8 mouse cellular contexts compared by ENCODE assay signal in the genomic region with DNA sequence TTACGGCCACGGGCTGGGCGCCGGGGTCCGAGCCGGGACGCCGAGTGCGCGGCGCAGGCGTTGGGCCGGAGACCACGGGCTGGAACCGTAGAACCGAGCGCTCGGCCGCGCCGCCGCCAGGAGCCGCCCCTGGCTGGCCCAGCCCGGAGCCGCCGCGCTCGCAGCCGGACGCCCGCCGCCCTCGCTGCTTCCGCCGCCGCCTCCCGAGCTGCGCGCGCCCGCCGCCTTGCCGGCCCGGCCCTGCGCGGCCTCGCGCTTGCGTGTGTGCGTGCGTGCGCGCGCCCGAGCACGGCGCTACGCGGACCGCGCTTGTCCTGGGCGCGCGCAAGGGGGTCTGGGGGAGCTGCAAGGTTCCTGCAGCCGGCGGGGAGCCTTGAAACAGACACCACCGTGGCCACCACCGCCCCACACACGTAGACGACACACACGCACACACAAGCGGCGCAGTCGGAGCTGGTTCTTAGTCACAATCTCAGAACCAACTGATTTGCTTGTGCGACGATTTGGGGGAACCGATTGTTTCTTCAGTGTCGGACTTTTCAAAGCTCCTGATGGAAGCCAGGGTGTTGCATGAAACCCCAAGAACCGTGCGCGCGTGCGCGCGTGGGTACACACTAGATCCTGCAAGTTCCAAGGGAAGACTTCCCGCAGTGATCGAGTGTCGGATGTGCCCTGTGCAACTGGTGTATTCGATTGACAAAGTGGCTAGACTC. TPM values are rescaled to one million over a fixed set of nuclear protein-coding genes. Genes with fewer than 3 reads are reported as not detected.
DNase-seq lines count a peak whose midpoint lies in the region.

TSS of gene Smurf1 (minus strand) at position 209 of the 713 bp plus-strand sequence.

- H3K9me3 ChIP-seq in megakaryocyte, embryonic 14.5 days = no peaks in the 10 kb centered on the region

- H3K36me3 ChIP-seq in megakaryocyte, embryonic 14.5 days (replicated peaks; ENCODE audit: low read length) = no peaks in the 10 kb centered on the region

- H3K4me1 ChIP-seq in megakaryocyte, embryonic 14.5 days = peaks cover 40% of the 10 kb centered on the region

- H3K27me3 ChIP-seq in megakaryocyte, embryonic 14.5 days (replicated peaks) = peaks cover 34% of the 10 kb centered on the region

- peak within 1 kb of the TSS; percentile 95 for H3K4me3 ChIP-seq in megakaryocyte, embryonic 14.5 days (replicated peaks)

- DNase-seq in WW6 (ENCODE audit: low read depth, low spot score) = peak; percentile 78
- DNase-seq in cerebellum, postnatal 36 days = peak; percentile 77 to 85
- peak; percentile 89 for DNase-seq in gastrocnemius, postnatal 10 days
- peak; percentile 54 for DNase-seq in hindlimb bud, embryonic 11.5 days (ENCODE audit: extremely low spot score, low read depth, low spot score)
- DNase-seq in left cerebral cortex, adult 9 months (ENCODE audit: low spot score in 2 of 2) = peak; percentile 51 to 83
- DNase-seq in right cerebral cortex, adult 2 months (ENCODE audit: low spot score in 2 of 2) = peak; percentile 81 to 89
- DNase-seq in urinary bladder, postnatal 10 days (ENCODE audit: low spot score) = peak; percentile 16

RNA-seq across cellular contexts. Expression of gene Smurf1, which starts in this region (rescaled TPM):
- total RNA-seq in gastrocnemius, postnatal 10 days (2021) = 10 to 100 TPM; 15.7 to 20.2 TPM
- polyA plus RNA-seq in megakaryocyte, embryonic 14.5 days (2012; ENCODE audit: insufficient read depth, low replicate concordance) = 3.2 and 3.6 TPM in 2 replicates

Comparison
In these comparisons a context has a peak if more than half of its experiments do, and no peak if none do; other contexts are left out.
1. Peak in every context shown above with its lines: DNase-seq and H3K4me3 ChIP-seq.
2. DNase-seq: peak in every context shown above with its lines; median percentile 89 in gastrocnemius, postnatal 10 days; 85 in right cerebral cortex, adult 2 months; 81 in cerebellum, postnatal 36 days; 78 in WW6; 67 in left cerebral cortex, adult 9 months; 54 in hindlimb bud, embryonic 11.5 days; 16 in urinary bladder, postnatal 10 days.